Mouse (Mus musculus): ENCODE measurements at regions not wholly inside any gene's neighbourhood (a gene's known extent, or its start where the extent isn't known, plus 50 kb on each side); places are given as distances from the start of the nearest gene placed in this dataset.

DNA sequence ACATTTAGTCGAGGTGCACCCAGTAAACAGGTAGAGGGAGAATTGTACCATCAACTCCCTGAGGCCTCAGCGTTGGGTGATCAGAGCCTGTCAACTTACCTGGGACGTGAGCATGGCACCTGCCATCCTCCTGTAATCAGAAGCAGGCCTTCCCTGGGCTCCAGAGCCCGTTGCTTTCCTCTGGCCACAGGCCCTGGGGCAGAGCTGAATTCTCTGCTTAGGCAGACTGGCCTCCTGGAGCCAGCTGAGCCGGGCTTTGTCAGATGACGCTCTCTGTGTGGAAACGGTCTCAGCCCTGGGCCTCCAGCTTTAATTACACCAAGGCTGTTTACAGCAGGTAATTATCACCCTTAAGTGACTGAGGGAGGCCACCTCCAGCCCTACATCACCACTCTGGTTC is 92.6 kb upstream of the Pmepa1 start:
- no peak for DNase-seq (ENCODE audit: low spot score)

DNA sequence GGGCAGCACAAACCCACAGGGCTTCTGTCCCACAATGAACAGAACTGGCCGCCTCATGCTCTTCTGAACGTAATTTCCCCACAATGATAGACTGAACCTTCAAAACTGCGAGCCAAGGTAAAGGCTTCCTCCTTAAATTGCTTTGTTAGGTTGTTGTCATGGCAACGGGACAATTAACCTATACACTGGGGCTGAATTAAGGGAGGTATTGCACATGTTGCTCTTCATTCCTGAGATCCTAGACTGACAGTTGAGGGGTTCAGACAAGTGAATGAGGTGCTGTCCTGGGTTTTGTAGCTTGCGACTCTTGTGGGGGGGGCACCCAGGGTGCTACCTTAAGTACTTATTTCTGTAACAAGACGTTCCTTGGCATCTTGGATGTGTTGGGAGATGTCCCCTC is 100.6 kb upstream of the Pmepa1 start:
- DNase-seq (ENCODE audit: low spot score), result no peak

DNA sequence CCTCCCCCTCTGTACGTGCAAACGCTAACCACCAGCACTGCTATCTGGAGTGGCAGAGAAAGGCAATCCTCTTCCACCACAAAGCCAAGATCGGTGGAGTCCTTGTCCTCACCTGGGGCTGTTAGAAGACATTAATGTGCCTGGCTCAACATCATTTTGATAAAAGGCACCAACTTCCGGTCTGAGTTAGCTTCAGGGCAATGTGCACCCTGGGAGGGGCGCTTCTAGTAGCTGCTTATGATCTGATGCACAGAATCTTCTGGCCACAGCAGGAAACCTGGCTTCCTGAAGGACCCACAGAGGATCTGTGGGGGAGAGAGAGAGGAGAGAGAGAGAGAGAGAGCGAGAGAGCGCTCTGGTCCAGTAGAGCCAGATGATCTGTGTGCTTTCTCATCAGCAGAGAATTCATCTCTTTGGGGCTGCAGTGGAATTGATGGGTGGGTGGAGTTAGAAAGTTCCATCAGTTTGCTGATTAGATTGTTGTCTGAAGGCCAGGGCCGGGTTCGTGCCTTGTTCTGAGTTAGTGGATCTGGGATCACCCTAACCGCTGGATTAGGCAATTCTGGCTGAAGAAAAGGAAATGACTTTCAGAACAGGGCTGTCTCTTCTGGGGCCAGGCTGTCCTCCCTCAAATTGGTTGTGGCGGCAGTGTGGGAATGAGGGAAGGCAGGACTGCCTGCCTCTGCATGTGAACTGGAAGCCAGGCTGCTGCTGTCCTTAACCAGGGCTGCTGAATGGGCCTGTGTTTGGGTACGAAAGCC is 101.3 kb upstream of the Pmepa1 start:
- DNase-seq (ENCODE audit: low spot score), result peak; percentile 17

DNA sequence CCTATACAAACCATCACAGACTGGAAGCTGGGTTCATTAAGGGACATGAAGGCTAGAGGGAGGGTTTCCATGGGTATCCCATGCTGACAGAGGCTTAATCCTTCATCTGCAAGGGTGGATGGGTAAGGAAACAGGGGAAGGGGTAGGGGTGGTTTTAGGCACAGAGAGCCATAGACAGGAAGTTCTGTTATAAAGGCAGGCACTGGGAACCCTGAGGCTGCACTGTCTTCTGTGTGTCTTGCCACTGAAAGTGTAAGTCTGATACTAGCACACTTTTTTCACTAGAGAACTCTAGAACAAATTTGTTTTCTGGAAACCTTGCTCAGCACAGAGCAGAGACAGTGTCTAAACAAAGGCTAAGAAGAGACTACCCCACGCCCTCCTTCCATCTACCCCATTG is 103.4 kb upstream of the Pmepa1 start:
- DNase-seq (ENCODE audit: low spot score), result no peak

DNA sequence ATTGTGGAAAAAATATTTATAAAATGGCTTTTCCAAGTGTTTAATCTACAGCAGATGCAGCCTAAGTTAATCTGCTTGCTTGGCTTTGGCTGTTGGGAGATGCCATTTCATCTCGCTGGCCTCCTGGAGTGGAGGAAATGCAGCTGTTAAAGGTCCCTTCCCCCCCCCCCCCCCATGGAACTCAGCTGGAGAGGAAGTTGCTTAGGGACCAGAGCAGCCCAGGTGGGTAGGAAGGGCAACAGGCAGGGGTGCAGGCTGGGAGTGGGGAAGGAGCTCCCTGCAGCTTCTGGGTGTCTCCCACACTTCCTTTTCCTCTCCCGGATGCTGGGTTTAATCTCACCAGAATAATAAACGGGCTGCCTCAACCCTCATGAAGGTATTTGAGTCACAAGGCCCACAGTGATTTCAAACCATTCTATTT is 104.0 kb upstream of the Pmepa1 start:
- DNase-seq (ENCODE audit: low spot score), result no peak

DNA sequence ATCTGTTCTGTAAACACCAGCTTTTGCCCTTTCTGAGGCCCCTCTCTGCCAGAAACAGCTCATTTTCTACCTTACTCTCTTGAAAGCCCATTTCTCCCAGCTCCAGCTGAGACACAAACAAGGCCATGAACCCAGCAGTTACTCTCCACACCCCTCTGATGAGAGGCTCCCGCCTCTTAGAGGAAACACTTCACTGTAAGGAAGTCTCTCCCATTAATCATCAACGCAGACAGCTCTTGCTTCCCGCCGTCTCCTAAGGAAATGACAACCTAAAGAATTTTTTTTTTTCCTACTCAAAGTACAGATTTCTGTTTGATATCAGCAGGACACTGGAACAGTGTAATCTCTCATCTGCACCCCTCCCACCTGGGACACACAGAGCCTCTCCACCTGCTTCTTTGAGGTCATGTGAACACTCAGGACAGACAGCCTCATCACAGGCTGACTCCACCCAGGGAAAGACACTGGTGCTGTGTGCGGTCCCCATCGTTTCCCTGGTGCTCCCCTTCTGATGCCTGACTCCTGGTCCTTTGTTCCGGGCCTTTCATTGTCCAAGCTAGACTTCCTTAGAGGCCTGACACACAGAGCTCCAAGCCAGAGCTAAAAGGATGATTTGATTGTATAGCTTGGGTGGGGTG is 106.0 kb upstream of the Pmepa1 start:
- no peak for DNase-seq (ENCODE audit: low spot score)

DNA sequence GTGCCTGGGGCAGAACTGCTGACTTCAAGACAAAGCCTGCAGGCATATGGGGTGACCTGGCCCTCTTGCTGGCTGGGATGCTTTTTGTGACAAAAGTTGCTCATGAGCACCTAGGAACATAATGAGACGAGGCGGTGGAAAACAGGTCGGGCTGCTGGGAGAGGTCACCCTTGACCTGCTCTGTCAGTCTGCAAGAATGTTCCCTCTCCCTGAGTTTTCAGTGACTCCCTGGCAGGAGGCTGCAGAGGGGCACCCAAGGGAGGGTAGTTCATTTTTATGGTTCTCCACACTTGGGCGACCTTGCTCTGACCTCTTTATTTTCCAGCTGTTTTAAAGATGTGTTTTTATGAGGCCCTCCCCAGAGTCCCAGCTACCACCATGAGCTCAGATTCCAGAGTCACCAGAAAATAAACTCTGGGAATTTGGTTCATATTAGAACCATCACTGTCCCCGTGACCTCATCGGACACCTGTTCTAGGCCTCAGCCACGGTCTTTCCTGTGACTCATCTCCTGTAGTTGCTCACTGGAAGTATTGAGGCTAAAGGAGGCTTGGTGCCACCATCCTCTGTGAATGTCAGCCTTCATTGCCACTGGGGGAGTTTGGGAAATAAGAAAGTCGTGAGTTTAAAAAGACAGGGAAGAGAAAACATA is 108.7 kb upstream of the Pmepa1 start:
- DNase-seq (ENCODE audit: low spot score), result no peak

DNA sequence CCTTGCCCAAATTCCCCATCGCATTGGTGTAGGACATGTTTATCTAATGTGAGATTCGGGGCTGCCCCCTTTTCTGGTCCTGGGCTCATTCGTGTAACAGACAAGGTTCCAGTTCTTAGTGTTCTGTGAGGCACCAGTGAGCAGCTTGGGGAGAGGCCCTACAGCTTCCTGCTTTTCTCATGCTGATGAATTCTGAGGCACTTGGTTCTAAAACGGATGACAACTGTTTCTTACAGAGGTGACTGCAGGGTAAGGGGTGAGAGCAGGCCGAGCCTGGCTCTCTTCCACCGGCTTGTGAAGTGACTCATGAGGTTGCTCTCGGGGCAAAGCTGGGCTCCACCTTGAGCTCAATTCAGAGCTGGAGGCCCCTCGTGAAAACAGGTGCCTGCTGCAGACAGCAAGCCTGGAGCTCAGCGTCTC is 109.4 kb upstream of the Pmepa1 start:
- DNase-seq (ENCODE audit: low spot score), result no peak

DNA sequence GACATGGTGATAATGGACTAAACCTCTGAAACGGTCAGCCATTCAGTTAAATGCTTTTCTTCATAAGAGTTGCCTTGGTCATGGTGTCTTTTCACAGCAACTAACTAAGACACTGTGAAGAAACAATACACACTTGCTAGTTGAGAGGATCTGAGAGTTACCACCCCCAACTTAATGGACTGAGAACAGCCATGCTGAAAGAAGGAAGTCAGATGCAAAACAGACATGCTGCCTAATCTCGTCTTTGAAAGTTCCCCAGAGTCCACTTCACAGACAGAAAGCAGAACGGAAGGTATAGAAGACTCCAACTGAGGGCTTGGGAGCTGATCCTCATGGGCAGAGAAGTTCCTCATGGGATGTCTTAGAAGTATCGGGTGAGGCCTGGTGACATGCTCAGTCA is 111.8 kb upstream of the Pmepa1 start:
- no peak for DNase-seq (ENCODE audit: low spot score)

DNA sequence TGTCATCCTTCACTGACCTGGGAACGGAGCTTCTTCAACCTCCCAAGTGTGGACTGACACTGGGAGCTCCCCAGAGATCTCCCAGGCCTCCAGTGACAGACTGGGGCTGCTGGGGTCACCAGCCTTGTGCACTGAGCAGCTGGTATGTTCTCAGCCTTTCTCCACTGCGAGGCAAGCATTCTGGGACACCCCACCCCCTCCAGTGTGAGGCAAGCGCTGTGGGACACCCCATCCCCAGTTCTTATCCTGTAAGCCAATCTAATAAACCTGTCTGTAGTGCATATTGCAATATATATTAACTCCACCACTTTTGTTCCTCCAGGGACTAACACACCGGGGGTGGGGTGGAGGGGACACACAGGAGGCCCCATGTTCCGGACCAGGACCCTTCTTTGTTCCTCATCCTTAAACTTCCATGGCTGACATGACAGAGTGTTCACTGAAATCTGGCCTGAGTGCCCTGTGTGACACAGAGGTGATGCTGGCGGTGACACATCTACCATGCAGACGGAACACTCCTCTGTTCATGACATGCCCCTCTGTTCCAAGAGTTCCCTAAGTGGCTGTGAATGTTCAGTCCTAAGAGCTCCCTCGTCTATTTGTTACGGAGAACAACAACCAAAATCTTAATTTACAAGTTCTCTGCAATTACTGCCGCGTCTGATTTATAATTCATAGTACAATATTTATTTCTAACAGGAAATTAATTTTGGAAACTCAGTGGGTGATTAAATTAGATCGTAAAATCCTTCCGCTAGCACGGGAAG is 116.4 kb upstream of the Pmepa1 start:
- DNase-seq (ENCODE audit: low spot score), result no peak

DNA sequence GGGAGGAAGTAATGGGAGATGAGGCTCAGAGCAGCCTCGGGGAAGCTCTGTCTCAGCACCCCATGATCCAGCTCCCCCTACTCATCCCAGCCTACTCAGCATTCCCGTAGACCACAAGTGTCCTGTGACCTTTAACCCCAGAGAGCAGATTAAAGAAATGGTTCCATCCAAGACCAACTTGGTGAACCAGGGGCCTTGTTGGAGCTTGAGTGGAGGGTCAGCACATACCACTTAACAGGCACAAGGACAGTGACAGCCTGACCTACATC is 116.9 kb upstream of the Pmepa1 start:
- no peak for DNase-seq (ENCODE audit: low spot score)

DNA sequence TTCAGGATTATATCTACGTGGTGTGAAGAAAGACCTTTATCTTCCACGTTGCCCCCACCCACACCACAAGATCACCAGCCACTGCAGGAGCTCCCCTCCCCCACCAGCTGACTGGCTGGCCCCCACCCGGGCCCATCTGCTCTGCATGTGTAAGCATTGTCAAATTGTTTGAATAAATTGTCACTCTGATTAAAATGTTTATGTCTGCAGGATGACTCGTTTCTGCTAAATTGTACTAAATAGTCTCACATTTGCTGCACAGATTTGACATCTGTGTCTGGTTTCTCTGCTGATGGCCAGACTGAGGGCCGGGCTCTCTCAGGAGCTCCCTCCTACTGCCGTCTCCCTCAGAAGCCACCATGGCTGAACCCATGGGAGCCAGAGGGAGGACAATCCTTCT is 119.2 kb upstream of the Pmepa1 start:
- DNase-seq (ENCODE audit: low spot score), result no peak

DNA sequence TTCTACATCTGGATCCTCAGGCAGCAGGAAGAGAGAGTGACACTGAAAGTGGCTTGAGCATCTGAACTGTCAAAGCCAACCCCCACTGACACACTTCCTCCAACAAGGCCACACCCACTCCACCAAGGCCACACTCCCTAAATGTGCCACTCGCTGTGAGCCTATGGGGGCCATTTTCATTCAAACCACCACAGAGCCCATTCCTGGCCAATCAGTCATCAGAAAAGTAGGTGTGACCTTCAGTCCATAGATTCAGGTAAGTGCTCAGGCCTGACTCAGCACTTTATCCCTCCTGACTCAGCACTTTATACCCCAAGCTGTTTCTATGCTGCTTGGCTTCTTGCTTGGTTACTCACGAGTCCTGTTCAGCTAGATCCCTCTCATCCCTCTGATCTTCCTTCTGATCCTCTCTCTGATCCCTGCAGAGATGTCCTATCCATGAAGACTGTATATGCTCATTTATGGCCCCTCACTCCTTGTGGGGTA is 121.6 kb upstream of the Pmepa1 start:
- DNase-seq (ENCODE audit: low spot score), result no peak

DNA sequence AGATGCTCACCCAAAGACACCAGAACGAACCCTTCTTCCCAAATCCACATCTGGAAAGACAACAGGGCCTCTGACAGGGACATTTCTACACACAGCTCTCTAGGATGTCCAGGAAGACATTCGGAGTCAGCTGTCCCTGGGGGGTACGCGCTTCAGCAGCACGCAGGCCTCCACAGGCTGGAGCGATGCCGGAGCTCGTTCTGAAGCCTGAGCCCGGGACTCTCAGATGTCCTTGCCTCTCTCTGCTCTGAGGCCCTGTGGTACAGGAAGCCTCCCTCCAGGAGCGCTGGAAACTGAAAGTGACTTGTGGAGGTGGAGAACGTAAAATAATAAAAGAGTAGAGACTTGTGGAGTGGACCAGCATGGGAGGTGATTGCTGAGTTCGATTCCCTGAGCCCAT is 116.8 kb upstream of the 1700021F07Rik start:
- no peak for DNase-seq (ENCODE audit: low spot score)

DNA sequence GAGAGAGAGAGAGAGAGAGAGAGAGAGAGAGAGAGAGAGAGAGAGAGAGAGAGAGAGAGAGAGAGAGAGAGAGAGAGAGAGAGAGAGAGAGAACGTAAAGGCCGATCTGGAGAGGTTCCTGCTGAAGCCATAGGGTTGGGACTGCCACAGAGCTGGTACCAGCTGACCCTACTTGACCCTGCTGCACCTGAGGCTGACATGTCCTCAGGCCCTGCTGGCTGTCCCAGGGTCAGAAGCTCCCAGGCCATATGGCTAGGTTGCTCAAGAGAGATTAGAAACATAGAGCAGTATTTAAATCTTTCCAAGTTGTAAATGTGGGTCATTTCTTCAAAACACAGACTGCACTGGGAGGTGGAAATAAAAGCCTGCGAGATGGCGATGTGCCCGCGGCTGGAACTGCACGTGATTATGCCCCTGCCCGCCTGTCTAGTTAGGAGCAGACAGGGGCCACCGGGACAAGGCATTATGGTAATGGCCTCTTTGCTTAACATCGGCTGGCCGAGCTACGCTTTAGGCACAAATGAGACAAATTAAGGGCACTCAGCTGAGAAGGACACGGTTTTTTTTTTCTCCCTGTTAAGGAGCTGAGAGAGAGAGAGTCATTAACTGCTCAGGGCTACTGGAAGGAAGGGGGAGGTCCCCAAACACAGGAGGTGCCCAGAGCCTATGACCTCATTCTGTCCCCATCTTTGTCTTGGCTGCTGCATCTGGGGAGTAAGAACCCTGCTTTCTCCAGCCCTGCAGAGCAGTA is 115.9 kb upstream of the 1700021F07Rik start:
- DNase-seq (ENCODE audit: low spot score), result no peak

DNA sequence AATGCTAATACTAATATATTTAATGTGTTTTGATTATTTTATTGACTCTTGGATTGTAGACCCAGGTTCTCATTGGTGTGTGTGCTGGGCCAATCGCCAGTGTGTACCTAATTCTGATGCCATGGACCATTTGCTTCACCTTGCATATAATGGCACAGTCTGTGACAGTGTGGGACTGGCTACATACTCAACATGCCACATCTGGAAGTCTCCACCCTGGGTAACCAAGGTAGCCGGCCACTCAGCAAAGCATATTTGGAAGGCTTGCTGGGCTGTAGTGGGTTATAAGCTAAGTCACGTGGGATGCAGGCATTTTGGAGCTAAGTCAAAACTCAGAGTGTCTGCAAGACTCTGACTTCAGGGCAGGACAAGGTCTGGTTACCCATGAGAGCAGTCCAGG is 115.3 kb upstream of the 1700021F07Rik start:
- no peak for DNase-seq (ENCODE audit: low spot score)

DNA sequence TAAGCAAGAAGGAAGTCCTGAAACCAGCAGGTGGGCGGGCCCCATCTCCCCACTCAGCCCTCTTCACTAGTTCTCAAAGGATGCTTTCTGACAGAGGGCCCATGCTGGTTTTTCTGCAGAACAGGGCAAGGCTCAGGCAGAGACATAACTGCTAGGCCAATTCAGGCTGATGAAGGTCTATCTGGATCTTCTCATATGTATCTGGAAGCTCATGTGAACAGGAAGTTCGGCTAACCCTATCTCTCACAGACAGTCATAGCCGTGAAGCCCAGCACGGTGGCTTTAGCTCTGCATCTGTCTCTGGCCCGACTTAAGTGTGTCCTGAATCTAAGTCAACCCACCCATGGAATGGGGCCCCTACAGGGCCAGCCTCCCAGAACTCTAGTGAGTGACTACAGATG is 113.7 kb upstream of the 1700021F07Rik start:
- DNase-seq (ENCODE audit: low spot score), result no peak

DNA sequence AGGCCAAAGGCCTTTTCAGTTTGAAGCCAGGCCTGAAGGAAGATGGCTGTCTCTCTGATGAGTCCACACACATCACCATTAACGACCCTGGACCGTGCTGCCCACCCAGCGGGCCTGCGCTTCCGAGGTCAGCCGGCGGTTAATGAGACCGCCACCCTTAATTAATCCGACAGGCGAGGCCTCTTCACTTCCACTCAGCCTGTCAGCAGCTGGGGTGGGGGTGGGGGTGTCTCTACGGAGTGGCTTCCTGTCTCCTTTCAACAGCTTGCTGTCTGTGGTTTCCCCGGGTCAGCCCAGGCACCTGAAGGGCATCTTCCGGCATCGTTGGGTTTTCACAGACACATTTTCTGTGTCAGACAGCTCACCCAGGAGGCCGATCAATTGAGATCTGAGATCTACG is 113.0 kb upstream of the 1700021F07Rik start:
- no peak for DNase-seq (ENCODE audit: low spot score)

DNA sequence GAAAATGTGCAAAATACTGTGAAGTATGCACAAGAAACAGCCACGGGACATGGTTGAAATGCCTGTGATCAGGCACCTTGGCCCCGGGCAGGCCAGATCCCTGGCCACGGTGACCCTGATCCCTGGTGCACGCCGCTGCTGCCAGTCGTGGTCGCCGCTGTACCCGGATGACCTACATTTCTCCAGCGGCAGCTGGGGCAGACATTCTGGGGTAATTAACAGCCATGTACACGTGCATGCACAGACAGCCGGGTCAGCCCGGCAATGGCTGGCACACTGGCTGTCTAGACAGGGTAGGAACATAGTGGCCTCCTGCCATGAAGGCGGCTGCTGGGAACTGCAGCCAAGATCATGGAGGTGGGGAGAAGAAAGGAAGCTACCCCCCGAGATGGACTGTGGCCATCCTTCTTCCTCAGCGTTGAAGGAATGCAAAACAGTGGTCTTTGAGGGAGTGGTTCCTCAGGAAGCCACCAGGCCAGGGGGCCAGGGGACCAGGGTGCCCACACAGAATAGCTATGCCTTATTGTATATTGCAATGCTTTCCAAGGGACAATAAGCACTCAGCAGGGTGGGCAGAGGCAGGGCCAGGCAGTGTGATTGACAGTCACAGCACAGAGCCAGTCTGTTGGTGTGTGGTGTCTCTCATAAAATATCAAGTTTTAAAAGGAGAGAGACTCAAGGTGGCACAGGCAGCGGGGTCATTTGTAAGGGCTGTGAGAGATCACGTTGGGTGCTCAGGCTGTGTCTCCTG is 108.3 kb upstream of the 1700021F07Rik start:
- DNase-seq (ENCODE audit: low spot score), result peak; percentile 17

DNA sequence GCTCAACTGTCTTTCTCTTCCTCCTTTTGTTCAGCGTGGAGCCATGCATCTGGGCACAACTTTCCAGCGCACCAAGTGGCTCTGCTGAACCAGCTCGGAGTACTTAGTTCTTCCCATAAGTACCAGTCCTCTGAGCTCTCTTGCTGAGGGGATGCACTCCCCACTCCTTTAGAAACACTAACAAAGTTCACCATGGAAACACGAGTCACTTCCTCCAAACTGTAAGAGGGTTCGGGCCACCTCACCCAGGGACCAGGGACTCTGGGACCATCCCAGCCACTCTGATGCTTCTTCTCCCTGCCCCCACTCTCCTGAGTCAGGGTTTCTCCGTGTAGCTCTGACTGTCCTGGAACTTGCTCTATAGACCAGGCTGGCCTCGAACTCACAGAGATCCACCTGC is 107.0 kb upstream of the 1700021F07Rik start:
- no peak for DNase-seq (ENCODE audit: low spot score)

DNA sequence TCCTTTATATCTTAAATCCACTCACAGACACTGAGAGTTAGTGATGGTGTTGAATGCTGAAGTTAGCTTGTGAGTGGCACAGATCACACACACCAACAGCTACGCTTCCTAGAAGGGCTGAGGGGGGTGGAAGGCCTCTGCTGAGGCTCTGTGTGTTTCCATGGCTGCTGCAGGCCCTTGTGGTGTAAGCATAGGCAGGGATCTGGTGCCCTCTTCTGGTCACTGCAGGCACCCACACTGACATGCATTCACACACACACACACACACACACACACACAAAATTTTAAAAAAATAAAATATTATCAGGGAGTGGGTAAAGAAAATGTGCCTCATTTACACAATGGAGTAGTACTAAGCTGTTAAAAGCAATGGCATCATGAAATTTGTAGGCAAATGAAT is 105.5 kb upstream of the 1700021F07Rik start:
- DNase-seq (ENCODE audit: low spot score), result no peak

All from ovary, adult 18-20 months (tissue).